Mouse (Mus musculus) ovary, postnatal 36 days (tissue): ENCODE measurements around the gene Rnf43.
A peak's percentile ranks its signal among the peaks of the same experiment; 100 is the strongest.

Experiments used
- DNase-seq: peaks from one replicate; pipeline ENCODE4 v3.0.0; 2022; ENCODE audit warnings: low spot score, mixed read lengths

The Rnf43 gene

GRCm38 (mm10) chr11:87710262-87710615, 47.7 kb downstream of the Rnf43 start:
- no peak for DNase-seq

GRCm38 (mm10) chr11:87712188-87712587, 49.7 kb downstream of the Rnf43 start:
- DNase-seq, result no peak

- no peak for DNase-seq
Observed at GRCm38 (mm10) chr11:87715999-87716398, 53.5 kb downstream of the Rnf43 start.

- no peak for DNase-seq
Observed at GRCm38 (mm10) chr11:87719526-87719925, 57.0 kb downstream of the Rnf43 start.

- no peak for DNase-seq
Observed at GRCm38 (mm10) chr11:87720324-87720723, 57.8 kb downstream of the Rnf43 start.

- DNase-seq, result no peak
Observed at GRCm38 (mm10) chr11:87720839-87721238, 58.3 kb downstream of the Rnf43 start.

- no peak for DNase-seq
Observed at GRCm38 (mm10) chr11:87722168-87722567, 59.6 kb downstream of the Rnf43 start.

- DNase-seq, result no peak
Observed at GRCm38 (mm10) chr11:87722891-87723290, 60.4 kb downstream of the Rnf43 start.

GRCm38 (mm10) chr11:87725515-87725914, 63.0 kb downstream of the Rnf43 start:
- no peak for DNase-seq

- DNase-seq, result no peak
Observed at GRCm38 (mm10) chr11:87725964-87726562, 63.5 kb downstream of the Rnf43 start.

- DNase-seq, result no peak
Observed at GRCm38 (mm10) chr11:87727021-87727420, 64.5 kb downstream of the Rnf43 start.

- DNase-seq, result no peak
Observed at GRCm38 (mm10) chr11:87727471-87727870, 64.9 kb downstream of the Rnf43 start.

- no peak for DNase-seq
Observed at GRCm38 (mm10) chr11:87728850-87729592, 66.5 kb downstream of the Rnf43 start.

GRCm38 (mm10) chr11:87729593-87730185, 67.2 kb downstream of the Rnf43 start:
- DNase-seq, result no peak

GRCm38 (mm10) chr11:87730652-87731310, 68.3 kb downstream of the Rnf43 start:
- no peak for DNase-seq

GRCm38 (mm10) chr11:87734346-87734745, 71.8 kb downstream of the Rnf43 start:
- DNase-seq, result no peak

- no peak for DNase-seq
Observed at GRCm38 (mm10) chr11:87735691-87736090, 73.2 kb downstream of the Rnf43 start.

- peak; percentile 61 for DNase-seq
Observed at GRCm38 (mm10) chr11:87736647-87737134, 74.2 kb downstream of the Rnf43 start.

- peak; percentile 96 for DNase-seq
Observed at GRCm38 (mm10) chr11:87737175-87737740, 74.7 kb downstream of the Rnf43 start, which contains the start of gene Supt4a. Gene Supt4a, plus strand, starts transcription at chr11:87737552.

GRCm38 (mm10) chr11:87743691-87744090, 81.2 kb downstream of the Rnf43 start:
- no peak for DNase-seq

- no peak for DNase-seq
Observed at GRCm38 (mm10) chr11:87744964-87745363, 82.4 kb downstream of the Rnf43 start.
